Mouse (Mus musculus) yolk sac, embryonic 10.5 days (tissue): ENCODE measurements around the gene Esyt3.

Experiments
- DNase-seq: peaks from one replicate; pipeline ENCODE4 v3.0.0-alpha.2; 2017; ENCODE audit warnings: low spot score

Esyt3 gene

GRCm38 (mm10) chr9:99357921-99358692, at the start of gene Esyt3:
TSS of gene Esyt3 (minus strand) at chr9:99358557.
- DNase-seq, result peak; percentile 69

- DNase-seq, result no peak
These were observed 43.1 kb upstream of the Esyt3 start for GRCm38 (mm10) chr9:99401288-99401974.

GRCm38 (mm10) chr9:99400781-99401180, 42.4 kb upstream of the Esyt3 start:
- DNase-seq, result no peak

- no peak for DNase-seq
These were observed 38.9 kb upstream of the Esyt3 start for GRCm38 (mm10) chr9:99397056-99397815.

GRCm38 (mm10) chr9:99394366-99394765, 36.0 kb upstream of the Esyt3 start:
- DNase-seq, result no peak

GRCm38 (mm10) chr9:99393146-99393545, 34.8 kb upstream of the Esyt3 start:
- no peak for DNase-seq

GRCm38 (mm10) chr9:99391557-99391956, 33.2 kb upstream of the Esyt3 start:
- no peak for DNase-seq

- DNase-seq, result peak; percentile 82
These were observed 32.4 kb upstream of the Esyt3 start for GRCm38 (mm10) chr9:99390716-99391115.

GRCm38 (mm10) chr9:99390201-99390600, 31.8 kb upstream of the Esyt3 start:
- peak; percentile 88 for DNase-seq

- DNase-seq, result no peak
These were observed 31.1 kb upstream of the Esyt3 start for GRCm38 (mm10) chr9:99389506-99389905.

GRCm38 (mm10) chr9:99388856-99389255, 30.5 kb upstream of the Esyt3 start:
- no peak for DNase-seq

GRCm38 (mm10) chr9:99388078-99388477, 29.7 kb upstream of the Esyt3 start:
- DNase-seq, result no peak

GRCm38 (mm10) chr9:99382556-99382955, 24.2 kb upstream of the Esyt3 start:
- DNase-seq, result no peak

- DNase-seq, result no peak
These were observed 20.8 kb upstream of the Esyt3 start for GRCm38 (mm10) chr9:99379194-99379593.

- DNase-seq, result no peak
These were observed 18.4 kb upstream of the Esyt3 start for GRCm38 (mm10) chr9:99376591-99377418.

- DNase-seq, result no peak
These were observed 10.1 kb upstream of the Esyt3 start for GRCm38 (mm10) chr9:99368431-99368830.

- no peak for DNase-seq
These were observed 7.5 kb upstream of the Esyt3 start for GRCm38 (mm10) chr9:99365906-99366305.

GRCm38 (mm10) chr9:99363076-99363475, 4.7 kb upstream of the Esyt3 start:
- no peak for DNase-seq

- no peak for DNase-seq
These were observed 3.6 kb upstream of the Esyt3 start for GRCm38 (mm10) chr9:99361946-99362345.

- DNase-seq, result no peak
These were observed 655 bp upstream of the Esyt3 start for GRCm38 (mm10) chr9:99359012-99359411.

- DNase-seq, result no peak
These were observed 816 bp downstream of the Esyt3 start for GRCm38 (mm10) chr9:99357561-99357920.

GRCm38 (mm10) chr9:99355971-99356370, 2.4 kb downstream of the Esyt3 start:
- no peak for DNase-seq
